Mouse (Mus musculus) CH12.LX (cell line): Measurements from ENCODE around the gene Llcfc1. TPM values are rescaled to one million over a fixed set of nuclear protein-coding genes. Genes with fewer than 3 reads are reported as not detected.

ENCODE experiments used
- DNase-seq: peaks from one replicate; pipeline ENCODE4 v3.0.0-alpha.2; 2013; ENCODE audit errors: extremely low read depth
- H3K27ac ChIP-seq: 2 replicates; pipeline ENCODE4 v1.5.1; 2012; ENCODE audit warnings: low read depth, mild to moderate bottlenecking, control low read depth, moderate library complexity; ENCODE audit not compliant: insufficient read depth
- H3K27me3 ChIP-seq: replicated peaks from 2 replicates; pipeline ENCODE3; 2012; ENCODE audit warnings: inconsistent platforms
- H3K36me3 ChIP-seq, 2 experiments: replicated peaks in 1 of 2; 2 replicates each; pipeline versions ENCODE3 to v1.6.1; 2012; ENCODE audit warnings: inconsistent platforms in 1 of 2, low read length in 1 of 2, mild to moderate bottlenecking in 1 of 2, mixed read lengths in 1 of 2, moderate library complexity in 1 of 2; ENCODE audit not compliant: control insufficient read depth in 1 of 2, insufficient read depth in 1 of 2
- H3K4me1 ChIP-seq, 2 experiments: 2 replicates each; pipeline ENCODE4 v1.6.1; 2012; ENCODE audit warnings: inconsistent platforms in 1 of 2, moderate library complexity in 1 of 2; ENCODE audit not compliant: insufficient read depth in 2 of 2, control insufficient read depth in 1 of 2
- H3K4me2 ChIP-seq: 2 replicates; pipeline ENCODE4 v1.6.1; 2012; ENCODE audit warnings: low read depth, mild to moderate bottlenecking, control low read depth; ENCODE audit not compliant: poor library complexity, insufficient read depth, severe bottlenecking
- H3K4me3 ChIP-seq, 3 experiments: fragments of 150-350 bp in 1 of 3; sonication (generic) in 1 of 3; replicated peaks in 1 of 3; 2 replicates each; pipeline versions ENCODE3 to v1.5.1; 2011 to 2012; ENCODE audit warnings: low read depth in 2 of 3, low read length in 2 of 3, mild to moderate bottlenecking in 2 of 3, moderate library complexity in 2 of 3, control low read depth in 1 of 3, improper control_type of control experiment in 1 of 3, inconsistent platforms in 1 of 3, mixed read lengths in 1 of 3; ENCODE audit not compliant: poor library complexity in 1 of 3
- H3K79me2 ChIP-seq: replicated peaks from 2 replicates; pipeline ENCODE4 v1.6.1; 2012; ENCODE audit warnings: mild to moderate bottlenecking, moderate library complexity; ENCODE audit not compliant: control insufficient read depth, poor library complexity, insufficient read depth, severe bottlenecking; ENCODE audit errors: extremely low read depth
- H3K9ac ChIP-seq: 2 replicates; pipeline ENCODE4 v1.6.1; 2012; ENCODE audit warnings: low read depth, mild to moderate bottlenecking, control low read depth, moderate library complexity; ENCODE audit not compliant: insufficient read depth
- H3K9me3 ChIP-seq: replicated peaks from 2 replicates; pipeline ENCODE3; 2012; ENCODE audit warnings: low read length, inconsistent platforms, mixed read lengths
- BHLHE40 ChIP-seq: IDR thresholded peaks from 2 replicates; pipeline ENCODE4 v1.6.1; 2011; ENCODE audit warnings: mild to moderate bottlenecking, low read depth, low read length, improper control_type of control experiment
- ETS1 ChIP-seq: conservative IDR thresholded peaks from 2 replicates; pipeline ENCODE4 v1.6.1; 2012; ENCODE audit warnings: low read depth, mild to moderate bottlenecking, inconsistent platforms, low read length, improper control_type of control experiment, moderate library complexity
- HCFC1 ChIP-seq: IDR thresholded peaks from 2 replicates; pipeline ENCODE4 v1.6.1; 2012; ENCODE audit warnings: low read depth, mild to moderate bottlenecking, inconsistent platforms, low read length, improper control_type of control experiment
- JUN ChIP-seq: IDR thresholded peaks from 2 replicates; pipeline ENCODE4 v1.6.1; 2011; ENCODE audit warnings: low read depth, mild to moderate bottlenecking, low read length, improper control_type of control experiment, moderate library complexity; ENCODE audit not compliant: insufficient read depth
- MAX ChIP-seq: IDR thresholded peaks from 2 replicates; pipeline ENCODE4 v1.6.1; 2011; ENCODE audit warnings: low read length, improper control_type of control experiment
- MAZ ChIP-seq: IDR thresholded peaks from 2 replicates; pipeline ENCODE4 v1.6.1; 2012; ENCODE audit warnings: low read depth, mild to moderate bottlenecking, inconsistent platforms, low read length, improper control_type of control experiment, moderate library complexity
- POLR2A ChIP-seq: IDR thresholded peaks from 2 replicates; pipeline ENCODE4 v1.6.1; 2011; ENCODE audit warnings: low read depth, mild to moderate bottlenecking, improper control_type of control experiment, low read length
- RCOR1 ChIP-seq: conservative IDR thresholded peaks from 2 replicates; pipeline ENCODE4 v1.6.1; 2012; ENCODE audit warnings: low read depth, mild to moderate bottlenecking, inconsistent platforms, low read length, improper control_type of control experiment
- USF2 ChIP-seq: conservative IDR thresholded peaks from 2 replicates; pipeline ENCODE4 v1.6.1; 2011; ENCODE audit warnings: low read depth, low read length, improper control_type of control experiment
- ZC3H11A ChIP-seq: IDR thresholded peaks from 2 replicates; pipeline ENCODE4 v1.6.1; 2012; ENCODE audit warnings: low read depth, mild to moderate bottlenecking, inconsistent platforms, low read length, improper control_type of control experiment
- ZKSCAN1 ChIP-seq: IDR thresholded peaks from 2 replicates; pipeline ENCODE4 v1.6.1; 2012; ENCODE audit warnings: low read depth, inconsistent platforms, low read length, improper control_type of control experiment, borderline replicate concordance
- dilution Hi-C: fragments of 300-500 bp; cut with MboI; formaldehyde crosslinking; loops from 2 replicates; pipeline ENCODE4 v1.14.3; 2020; ENCODE audit warnings: low sequenced_read_pairs; ENCODE audit not compliant: extremely low pct_unique_long_range_greater_than_20kb, extremely low pct_ligation_motif_present
- in situ Hi-C: fragments of 300-500 bp; cut with MboI; formaldehyde crosslinking; loops from 3 replicates; pipeline ENCODE4 v1.14.3; 2019; ENCODE audit warnings: low sequenced_read_pairs, low pct_ligation_motif_present, low pct_unique_long_range_greater_than_20kb, mixed read lengths
- polyA plus RNA-seq: library from polyadenylated mRNA; unstranded; fragments of >175 nt; gene quantifications from 2 replicates; pipeline ENCODE4 v1.2.1, GENCODE M21; 2012; ENCODE audit warnings: low read depth; ENCODE audit not compliant: insufficient read length
- total RNA-seq, 2 experiments: library from RNA; depleted of rRNA; stranded (reverse); fragments of 300-350 nt in 1 of 2; fragments of >200 nt in 1 of 2; gene quantifications; 2 replicates each; pipeline ENCODE4 v1.2.3; 2012 to 2014

Llcfc1 gene
- total and polyA plus RNA-seq, 3 experiments: not detected

DNA sequence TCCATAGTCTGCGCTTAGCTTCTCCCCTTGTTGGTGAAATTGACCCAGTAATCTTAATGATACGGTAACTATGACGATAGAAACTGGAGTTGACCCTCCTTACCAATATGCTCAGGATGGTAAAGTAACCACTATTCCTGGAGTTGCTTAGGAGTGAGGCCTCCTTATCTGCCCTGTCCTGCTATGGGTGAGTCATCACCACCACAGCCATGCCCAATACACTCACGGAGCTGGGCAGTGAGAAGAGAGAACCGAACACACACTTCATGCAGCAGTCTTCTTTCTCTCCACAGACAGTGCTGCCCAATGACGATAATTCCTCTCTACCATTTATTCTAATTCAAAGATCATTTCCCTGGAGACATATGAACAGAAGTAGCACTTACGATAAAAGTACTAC lies 22.0 kb downstream of the Llcfc1 start:
- in situ Hi-C loops: no loop called here
- no peaks in the 10 kb centered on the region for H3K9me3 ChIP-seq
- no peak for DNase-seq
- dilution Hi-C loops: no loop called here
- H3K36me3 ChIP-seq: no peaks in the 10 kb centered on the region
- TF ChIP-seq MAX (no peak), ZKSCAN1 (no peak)
- no peaks in the 10 kb centered on the region for H3K4me1 ChIP-seq
- no peak overlapping the region for H3K27ac ChIP-seq
- H3K4me2 ChIP-seq: no peak overlapping the region
- no peak overlapping the region for H3K4me3 ChIP-seq
- H3K27me3 ChIP-seq: no peaks in the 10 kb centered on the region
- H3K79me2 ChIP-seq: no peaks in the 10 kb centered on the region
- H3K9ac ChIP-seq: no peak overlapping the region

DNA sequence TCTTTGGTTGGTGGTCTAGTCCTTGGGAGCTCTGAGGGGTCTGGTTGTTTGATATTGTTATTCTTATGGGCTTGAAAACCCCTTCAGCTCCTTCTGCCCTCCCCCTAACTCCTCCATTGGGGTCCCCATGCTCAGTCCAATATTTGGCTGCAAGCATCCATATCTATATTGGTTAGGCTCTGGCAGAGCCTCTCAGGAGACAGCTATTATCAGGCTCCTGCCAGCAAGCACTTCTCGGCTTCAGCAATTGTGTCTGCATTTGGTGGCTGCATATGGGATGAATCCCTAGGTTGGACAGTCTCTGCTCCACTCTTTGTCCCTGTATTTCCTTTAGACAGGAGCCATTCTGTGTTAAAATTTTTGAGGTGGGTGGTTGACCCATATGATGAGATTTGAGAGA lies 26.1 kb downstream of the Llcfc1 start:
- dilution Hi-C loops: no loop called here
- TF ChIP-seq RCOR1: no peak
- no peak for TF ChIP-seq POLR2A
- in situ Hi-C loops: no loop called here
- Histone ChIP-seq H3K4me2 (no peak overlapping the region), H3K27ac (no peak overlapping the region), H3K9ac (no peak overlapping the region), H3K9me3 (no peaks in the 10 kb centered on the region), H3K4me3 (no peak overlapping the region), H3K36me3 (no peaks in the 10 kb centered on the region), H3K79me2 (no peaks in the 10 kb centered on the region), H3K27me3 (no peaks in the 10 kb centered on the region), H3K4me1 (no peaks in the 10 kb centered on the region)
- DNase-seq: no peak

GRCm38 (mm10) chr6:41721430-41721829 lies 37.2 kb downstream of the Llcfc1 start:
- TF ChIP-seq ETS1 (no peak), ZC3H11A (no peak), BHLHE40 (no peak), MAZ (no peak), USF2 (no peak), HCFC1 (no peak), JUN (no peak)
- DNase-seq: no peak
- in situ Hi-C loops (no loop called here), dilution Hi-C loops (no loop called here)
- Histone ChIP-seq H3K9ac (no peak overlapping the region), H3K9me3 (no peaks in the 10 kb centered on the region), H3K27ac (no peak overlapping the region), H3K36me3 (no peaks in the 10 kb centered on the region), H3K4me1 (no peaks in the 10 kb centered on the region), H3K27me3 (no peaks in the 10 kb centered on the region), H3K4me2 (no peak overlapping the region), H3K4me3 (no peak overlapping the region), H3K79me2 (no peaks in the 10 kb centered on the region)
